Mouse (Mus musculus) liver, adult 2 months (tissue): ENCODE measurements around the gene Gda. TPM values are rescaled to one million over a fixed set of nuclear protein-coding genes. Genes with fewer than 3 reads are reported as not detected.

Experiments
- DNase-seq: peaks from one replicate; pipeline ENCODE4 v3.0.0-alpha.2; 2011; ENCODE audit warnings: low read depth, low spot score; ENCODE audit errors: extremely low read depth
- H3K27ac ChIP-seq: fragments of 200-500 bp; replicated peaks from 2 replicates; pipeline ENCODE4 v1.5.1; 2012; ENCODE audit warnings: low read depth, mild to moderate bottlenecking, control low read depth, inconsistent platforms, low read length; ENCODE audit not compliant: insufficient read depth
- H3K27me3 ChIP-seq: fragments of 200-500 bp; 2 replicates; pipeline ENCODE4 v1.6.1; 2012; ENCODE audit warnings: mild to moderate bottlenecking, moderate library complexity, low read length, inconsistent platforms; ENCODE audit not compliant: control insufficient read depth, insufficient read depth
- H3K36me3 ChIP-seq: fragments of 200-500 bp; 2 replicates; pipeline ENCODE4 v1.6.1; 2012; ENCODE audit warnings: low read length, inconsistent platforms; ENCODE audit not compliant: control insufficient read depth, insufficient read depth
- H3K4me1 ChIP-seq: fragments of 200-500 bp; 2 replicates; pipeline ENCODE4 v1.6.1; 2011; ENCODE audit warnings: low read length; ENCODE audit not compliant: control insufficient read depth, insufficient read depth
- H3K4me3 ChIP-seq: fragments of 200-500 bp; 2 replicates; pipeline ENCODE4 v1.5.1; 2011; ENCODE audit warnings: low read depth, mild to moderate bottlenecking, control low read depth, low read length, moderate library complexity; ENCODE audit not compliant: insufficient read depth
- H3K79me2 ChIP-seq: fragments of 200-500 bp; 2 replicates; pipeline ENCODE4 v1.6.1; 2012; ENCODE audit warnings: inconsistent platforms, mild to moderate bottlenecking, low read length, moderate library complexity; ENCODE audit not compliant: control insufficient read depth, insufficient read depth
- H3K9ac ChIP-seq: fragments of 200-500 bp; 2 replicates; pipeline ENCODE4 v1.6.1; 2012; ENCODE audit warnings: low read depth, mild to moderate bottlenecking, control low read depth, inconsistent platforms, low read length
- CTCF ChIP-seq: fragments of 200-500 bp; IDR thresholded peaks from 2 replicates; pipeline ENCODE4 v1.5.1; 2011; ENCODE audit warnings: low read depth, low read length, control low read depth
- POLR2A ChIP-seq: fragments of 200-500 bp; IDR thresholded peaks from 2 replicates; pipeline ENCODE4 v1.6.1; 2011; ENCODE audit warnings: low read length, control low read depth; ENCODE audit not compliant: insufficient read depth; ENCODE audit errors: extremely low read depth
- WGBS: fragments of 180-500 bp; shearing (Covaris S2); methylation state at CpG from one replicate; pipeline ENCODE4 v1.1.7; 2018; 5-methylcytosine and 5-hydroxymethylcytosine counted together
- polyA plus RNA-seq: library from polyadenylated mRNA; depleted of rRNA; stranded (reverse); fragments of >200 nt; gene quantifications from 2 replicates; pipeline ENCODE4 v1.2.3, GENCODE M21; 2012
- total RNA-seq: library from RNA; depleted of rRNA; stranded (reverse); fragments of >200 nt; gene quantifications from 2 replicates; pipeline ENCODE4 v1.2.3, GENCODE M21; 2014

The Gda gene
- total and polyA plus RNA-seq, 2 experiments = 3.8 to 23.5 TPM

DNA sequence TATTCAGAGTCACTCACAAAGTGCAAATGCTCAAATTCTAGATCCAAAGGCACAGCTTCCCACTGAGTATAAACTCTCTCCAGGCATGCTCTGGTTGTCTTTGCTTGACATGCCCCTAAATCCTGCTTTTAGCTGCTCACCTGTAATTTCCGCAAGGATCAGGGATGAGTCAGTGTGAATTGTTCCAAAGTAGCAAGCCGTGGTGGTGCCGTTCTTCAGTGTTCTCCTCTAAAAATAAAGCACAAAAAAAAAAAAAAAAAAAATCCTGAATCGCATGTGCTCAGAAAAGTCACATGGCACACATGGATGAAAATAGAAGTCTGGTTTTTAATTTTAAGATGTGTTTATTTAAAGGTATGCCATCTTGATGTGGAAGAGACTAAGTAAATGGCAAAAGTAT lies 47.9 kb downstream of the Gda start:
- H3K79me2 ChIP-seq = no peaks in the 10 kb centered on the region
- H3K9ac ChIP-seq = no peak overlapping the region
- TF ChIP-seq POLR2A = no peak
- no peak for TF ChIP-seq CTCF
- DNase-seq = no peak
- 95% methylated on average over 4 of the region's 4 CpGs for WGBS
- no peak overlapping the region for H3K4me3 ChIP-seq
- H3K27me3 ChIP-seq = no peaks in the 10 kb centered on the region
- H3K27ac ChIP-seq = no peak overlapping the region
- H3K36me3 ChIP-seq = peaks cover 4% of the 10 kb centered on the region; the same call in 1 of the 2 replicates
- no peaks in the 10 kb centered on the region for H3K4me1 ChIP-seq

DNA sequence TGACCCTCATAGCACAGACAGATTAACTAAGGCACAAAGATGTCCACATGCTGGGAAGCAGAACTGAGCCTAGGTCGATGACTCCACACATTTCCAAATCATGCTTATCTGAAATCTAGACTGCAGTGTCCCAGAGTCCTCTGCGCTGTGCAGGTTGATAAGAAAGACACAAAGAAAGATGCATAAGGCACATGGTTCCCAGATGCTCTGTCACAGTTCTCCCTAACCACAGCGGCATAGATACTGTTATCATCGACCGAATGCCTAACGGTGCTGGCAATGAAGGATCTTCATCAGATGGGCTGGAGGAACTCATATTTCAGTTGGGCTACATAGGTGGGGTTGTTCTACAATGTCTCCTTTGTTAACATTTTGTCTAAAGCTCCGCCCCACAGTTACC lies 49.5 kb downstream of the Gda start:
- Histone ChIP-seq H3K4me3 (no peak overlapping the region), H3K4me1 (no peaks in the 10 kb centered on the region), H3K79me2 (no peaks in the 10 kb centered on the region), H3K36me3 (peaks cover 10% of the 10 kb centered on the region), H3K27ac (no peak overlapping the region), H3K27me3 (no peaks in the 10 kb centered on the region), H3K9ac (no peak overlapping the region)
- TF ChIP-seq CTCF = no peak
- TF ChIP-seq POLR2A = no peak
- DNase-seq = no peak
- 90% methylated on average over 7 of the region's 7 CpGs for WGBS

DNA sequence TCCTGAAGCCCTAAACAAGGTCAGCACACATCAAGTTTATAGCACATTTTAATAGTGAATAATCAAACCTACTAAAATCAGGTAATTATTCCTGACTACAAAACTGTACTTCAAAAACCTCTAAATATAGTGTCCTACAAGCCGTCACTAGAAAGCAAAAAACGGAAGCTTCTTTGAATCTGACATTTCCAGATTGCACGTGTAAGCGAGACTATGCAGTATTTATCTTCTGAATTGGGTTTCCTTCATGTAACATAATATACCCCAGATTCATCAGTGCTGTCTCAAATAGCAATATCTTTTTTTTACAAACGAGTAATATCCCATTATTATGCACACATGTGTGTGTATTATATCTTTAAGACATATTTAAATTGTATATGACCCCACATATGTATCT lies 54.8 kb downstream of the Gda start:
- 88% methylated on average over 5 of the region's 5 CpGs for WGBS
- H3K9ac ChIP-seq = no peak overlapping the region
- no peak overlapping the region for H3K4me3 ChIP-seq
- H3K79me2 ChIP-seq = no peaks in the 10 kb centered on the region
- H3K27me3 ChIP-seq = no peaks in the 10 kb centered on the region
- DNase-seq = no peak
- no peak for TF ChIP-seq POLR2A
- no peak for TF ChIP-seq CTCF
- no peaks in the 10 kb centered on the region for H3K4me1 ChIP-seq
- peaks cover 10% of the 10 kb centered on the region for H3K36me3 ChIP-seq
- H3K27ac ChIP-seq = no peak overlapping the region

DNA sequence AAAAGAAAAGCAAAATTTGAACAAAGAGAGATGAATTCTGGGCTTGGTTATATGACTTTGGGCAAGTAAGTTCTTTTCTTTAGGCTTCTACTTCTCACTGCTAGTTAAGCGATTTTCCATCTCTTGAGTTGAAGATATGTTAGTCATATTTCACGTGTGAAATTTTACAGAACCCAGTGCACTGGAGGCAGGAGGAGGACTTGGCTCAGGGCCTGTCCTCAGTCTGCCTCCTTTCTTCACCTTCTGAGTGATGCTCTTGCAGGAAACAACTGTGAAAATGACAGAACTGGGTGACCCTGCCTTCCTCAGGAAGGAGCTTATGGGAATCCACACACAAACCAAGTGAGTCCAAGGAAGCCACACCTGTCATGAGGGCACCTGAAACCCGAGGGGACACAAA lies 57.9 kb downstream of the Gda start:
- no peaks in the 10 kb centered on the region for H3K79me2 ChIP-seq
- H3K27me3 ChIP-seq = no peaks in the 10 kb centered on the region
- H3K4me3 ChIP-seq = no peak overlapping the region
- H3K27ac ChIP-seq = no peak overlapping the region
- TF ChIP-seq POLR2A (no peak), CTCF (no peak)
- no peak overlapping the region for H3K9ac ChIP-seq
- no peaks in the 10 kb centered on the region for H3K4me1 ChIP-seq
- H3K36me3 ChIP-seq = peaks cover 12% of the 10 kb centered on the region
- WGBS = 78% methylated on average over 3 of the region's 3 CpGs
- DNase-seq = no peak

DNA sequence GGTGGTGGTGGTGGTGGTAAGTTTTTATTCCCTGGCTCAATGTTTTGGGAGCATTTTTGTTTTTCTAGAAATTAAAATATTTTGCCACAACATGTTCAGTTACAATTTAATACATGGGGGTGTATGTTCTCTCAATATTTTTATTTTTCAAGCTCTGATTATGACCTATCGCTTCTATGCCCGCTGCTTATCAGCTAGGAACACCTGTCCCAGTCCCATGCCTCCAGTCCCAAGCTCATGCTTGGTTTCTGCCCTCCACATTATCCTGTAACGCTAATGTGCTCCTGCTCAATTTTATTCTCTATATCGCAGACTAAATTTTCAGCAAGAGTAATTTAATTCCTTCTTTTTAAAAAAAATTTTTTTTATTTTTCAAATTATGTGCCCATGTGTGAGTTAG lies 64.1 kb downstream of the Gda start:
- Histone ChIP-seq H3K27ac (no peak overlapping the region), H3K4me3 (no peak overlapping the region), H3K4me1 (no peaks in the 10 kb centered on the region), H3K36me3 (peaks cover 7% of the 10 kb centered on the region), H3K9ac (no peak overlapping the region), H3K27me3 (no peaks in the 10 kb centered on the region), H3K79me2 (no peaks in the 10 kb centered on the region)
- 96% methylated on average over 4 of the region's 4 CpGs for WGBS
- TF ChIP-seq POLR2A (no peak), CTCF (no peak)
- no peak for DNase-seq

DNA sequence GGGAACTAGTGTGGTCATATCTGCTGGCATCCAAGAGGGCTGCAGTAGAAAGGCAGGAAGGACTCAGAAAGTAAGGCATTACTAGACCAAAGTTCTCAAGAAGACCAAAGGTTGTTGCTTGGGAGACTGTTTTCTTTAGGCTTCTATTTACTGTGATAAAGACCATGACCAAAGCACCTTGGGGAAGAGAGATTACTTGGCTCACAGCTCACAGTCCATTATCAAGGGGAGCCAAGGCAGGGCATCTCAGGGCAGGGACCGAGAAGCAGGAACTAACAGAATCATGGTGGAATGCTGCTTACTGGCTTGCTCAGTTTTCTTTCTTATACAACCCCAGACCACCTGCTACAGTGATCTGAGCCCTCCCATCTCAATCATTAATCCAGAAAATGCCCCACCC lies 65.9 kb downstream of the Gda start:
- Histone ChIP-seq H3K9ac (no peak overlapping the region), H3K4me3 (no peak overlapping the region), H3K27me3 (no peaks in the 10 kb centered on the region), H3K36me3 (peaks cover 4% of the 10 kb centered on the region), H3K79me2 (no peaks in the 10 kb centered on the region), H3K4me1 (no peaks in the 10 kb centered on the region), H3K27ac (no peak overlapping the region)
- no peak for DNase-seq
- 80% methylated on average over 1 of the region's 1 CpGs for WGBS
- no peak for TF ChIP-seq POLR2A
- TF ChIP-seq CTCF = no peak

DNA sequence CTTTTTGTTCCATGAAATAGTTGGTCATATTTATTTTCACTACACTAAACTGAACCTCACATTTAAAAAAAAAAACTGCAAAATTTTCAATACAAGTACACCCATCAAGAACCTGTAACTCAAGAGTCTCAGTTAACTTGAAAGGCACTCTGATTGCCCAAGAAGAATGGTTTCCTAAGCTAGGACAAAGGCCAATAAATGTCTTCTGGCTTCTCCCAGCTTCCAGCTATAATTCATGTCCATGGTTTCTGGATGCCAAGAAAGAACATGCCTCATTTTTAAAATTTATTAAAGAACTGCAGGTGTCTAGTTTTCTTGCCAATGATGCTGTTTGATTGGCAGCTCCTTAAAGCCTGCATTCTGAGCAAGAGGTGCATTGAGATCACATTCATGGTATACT lies 75.3 kb downstream of the Gda start:
- no peak for TF ChIP-seq POLR2A
- TF ChIP-seq CTCF = no peak

More for the DNA sequence above, 75.3 kb downstream of the Gda start:
- H3K4me1 ChIP-seq = no peaks in the 10 kb centered on the region
- H3K27me3 ChIP-seq = no peaks in the 10 kb centered on the region
- DNase-seq = no peak
- H3K79me2 ChIP-seq = no peaks in the 10 kb centered on the region
- peaks cover 8% of the 10 kb centered on the region for H3K36me3 ChIP-seq
- no peak overlapping the region for H3K4me3 ChIP-seq
- H3K9ac ChIP-seq = no peak overlapping the region
- no peak overlapping the region for H3K27ac ChIP-seq
